Mouse (Mus musculus) stomach, embryonic 14.5 days (tissue): Measurements from ENCODE around the gene 2210016L21Rik. TPM values are rescaled to one million over a fixed set of nuclear protein-coding genes. Genes with fewer than 3 reads are reported as not detected.
A peak's percentile ranks its signal among the peaks of the same experiment; 100 is the strongest.
"Not testable (repeated sequence)": the region's sequence is repeated elsewhere in the genome, so short reads cannot be mapped to it uniquely, and the experiment has no call there.

Experiments used
- ATAC-seq: fragments of 200-750 bp; cut with Nextera tagmentation; 2 replicates; pipeline ENCODE4 v1.8.0; 2017; ENCODE audit warnings: low read depth, moderate TSS enrichment; ENCODE audit not compliant: insufficient number of reproducible peaks, insufficient read depth, low FRiP score
- H3K27ac ChIP-seq: fragments of 300-500 bp; sonication (generic); 2 replicates; pipeline ENCODE4 v1.5.1; 2014; ENCODE audit warnings: mild to moderate bottlenecking, low read length, moderate library complexity, mixed read lengths
- H3K27me3 ChIP-seq: fragments of 300-500 bp; sonication (generic); 2 replicates; pipeline ENCODE4 v1.6.1; 2014; ENCODE audit warnings: low read length, control low read depth, mixed read lengths; ENCODE audit not compliant: control insufficient read depth, insufficient read depth
- H3K36me3 ChIP-seq: fragments of 300-500 bp; sonication (generic); 2 replicates; pipeline ENCODE4 v1.6.1; 2014; ENCODE audit warnings: mild to moderate bottlenecking, control low read depth, low read length, moderate library complexity, mixed read lengths; ENCODE audit not compliant: control insufficient read depth, insufficient read depth
- H3K4me1 ChIP-seq: fragments of 300-500 bp; sonication (generic); 2 replicates; pipeline ENCODE4 v1.6.1; 2014; ENCODE audit warnings: low read length, control low read depth, mixed read lengths; ENCODE audit not compliant: control insufficient read depth, insufficient read depth
- H3K4me2 ChIP-seq: fragments of 300-500 bp; sonication (generic); replicated peaks from 2 replicates; pipeline ENCODE4 v1.6.1; 2014; ENCODE audit warnings: low read depth, low read length, control low read depth
- H3K4me3 ChIP-seq: fragments of 300-500 bp; sonication (generic); 2 replicates; pipeline ENCODE4 v1.5.1; 2014; ENCODE audit warnings: low read depth, low read length, control low read depth
- H3K9ac ChIP-seq: fragments of 300-500 bp; sonication (generic); replicated peaks from 2 replicates; pipeline ENCODE4 v1.6.1; 2014; ENCODE audit warnings: low read depth, mild to moderate bottlenecking, control low read depth, low read length, moderate library complexity, mixed read lengths
- H3K9me3 ChIP-seq: fragments of 300-500 bp; sonication (generic); 2 replicates; pipeline ENCODE4 v1.6.1; 2016; ENCODE audit warnings: low read depth, low read length, control low read depth; ENCODE audit not compliant: control insufficient read depth
- WGBS: fragments of 180-500 bp; shearing (Covaris S2); extraction: QIAGEN DNeasy Blood & Tissue Kit; methylation state at CpG from one replicate; pipeline ENCODE4 v1.1.7; 2014; 5-methylcytosine and 5-hydroxymethylcytosine counted together
- polyA plus RNA-seq: library from polyadenylated mRNA; unstranded; fragments of >200 nt; fragmentation: Nextera tagmentation; extraction: Ambion mirVana; gene quantifications from 2 replicates; pipeline ENCODE4 v1.2.1, GENCODE M21; 2014

Gene 2210016L21Rik
- polyA plus RNA-seq, 1 experiment from 2014 or later, result 51.8 TPM

- Histone ChIP-seq H3K4me3 (no peak overlapping the region), H3K27me3 (no peaks in the 10 kb centered on the region), H3K4me2 (no peak overlapping the region), H3K36me3 (no peaks in the 10 kb centered on the region), H3K27ac (no peak overlapping the region), H3K4me1 (no peaks in the 10 kb centered on the region), H3K9ac (no peak overlapping the region), H3K9me3 (no peaks in the 10 kb centered on the region)
- 52% methylated on average over 8 of the region's 8 CpGs for WGBS
- ATAC-seq, result no peak
Measured at GRCm38 (mm10) chr5:114914855-114915254, 27.1 kb upstream of the 2210016L21Rik start.

DNA sequence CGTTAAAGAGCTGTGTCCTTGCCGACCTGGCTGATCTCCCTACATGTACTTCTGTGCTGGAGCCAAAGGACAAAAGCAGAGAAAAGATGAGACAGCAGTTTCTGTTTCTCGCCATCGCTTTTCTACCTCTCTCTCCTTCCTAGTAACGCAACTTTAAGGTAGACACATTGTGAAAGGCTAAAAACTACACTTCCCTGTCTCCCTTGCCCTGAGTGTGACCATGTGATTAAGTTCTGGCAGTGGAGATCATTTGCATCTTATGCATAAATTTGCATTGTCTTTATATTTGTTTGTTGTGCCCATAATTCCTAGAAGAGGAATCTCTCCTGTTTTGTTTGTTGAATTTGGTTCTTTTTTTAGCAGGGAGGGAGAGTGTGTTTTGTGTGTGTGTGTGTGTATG, 26.1 kb upstream of the 2210016L21Rik start:
- no peaks in the 10 kb centered on the region for H3K27me3 ChIP-seq
- no peaks in the 10 kb centered on the region for H3K36me3 ChIP-seq
- no peak overlapping the region for H3K27ac ChIP-seq
- no peak overlapping the region for H3K4me3 ChIP-seq
- no peak overlapping the region for H3K4me2 ChIP-seq
- WGBS, result 77% methylated on average over 5 of the region's 5 CpGs
- H3K9me3 ChIP-seq, result no peaks in the 10 kb centered on the region
- no peak for ATAC-seq
- H3K9ac ChIP-seq, result no peak overlapping the region
- H3K4me1 ChIP-seq, result no peaks in the 10 kb centered on the region

DNA sequence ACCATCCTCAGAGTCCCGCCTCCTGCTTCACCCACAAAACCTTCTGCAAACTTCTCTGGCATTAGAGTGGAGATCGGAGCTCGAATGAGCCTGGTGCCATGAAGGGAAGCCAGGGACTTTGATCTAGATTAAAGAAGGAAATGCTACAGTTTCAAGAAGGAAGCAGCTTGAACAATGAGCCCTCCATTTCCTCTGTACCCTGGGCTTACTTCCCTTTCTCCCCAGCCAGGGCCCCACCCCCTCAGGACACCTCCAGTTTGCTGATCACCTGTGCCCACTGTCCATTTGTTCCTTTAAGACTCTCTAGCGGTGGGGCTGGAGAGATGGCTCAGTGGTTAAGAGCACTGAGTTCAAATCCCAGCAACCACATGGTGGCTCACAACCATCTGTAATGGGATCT, 25.2 kb upstream of the 2210016L21Rik start:
- no peaks in the 10 kb centered on the region for H3K9me3 ChIP-seq
- no peak overlapping the region for H3K9ac ChIP-seq
- ATAC-seq, result no peak
- H3K4me1 ChIP-seq, result no peaks in the 10 kb centered on the region
- H3K4me2 ChIP-seq, result no peak overlapping the region
- no peaks in the 10 kb centered on the region for H3K27me3 ChIP-seq
- H3K4me3 ChIP-seq, result no peak overlapping the region
- no peaks in the 10 kb centered on the region for H3K36me3 ChIP-seq
- 73% methylated on average over 4 of the region's 4 CpGs for WGBS
- no peak overlapping the region for H3K27ac ChIP-seq

DNA sequence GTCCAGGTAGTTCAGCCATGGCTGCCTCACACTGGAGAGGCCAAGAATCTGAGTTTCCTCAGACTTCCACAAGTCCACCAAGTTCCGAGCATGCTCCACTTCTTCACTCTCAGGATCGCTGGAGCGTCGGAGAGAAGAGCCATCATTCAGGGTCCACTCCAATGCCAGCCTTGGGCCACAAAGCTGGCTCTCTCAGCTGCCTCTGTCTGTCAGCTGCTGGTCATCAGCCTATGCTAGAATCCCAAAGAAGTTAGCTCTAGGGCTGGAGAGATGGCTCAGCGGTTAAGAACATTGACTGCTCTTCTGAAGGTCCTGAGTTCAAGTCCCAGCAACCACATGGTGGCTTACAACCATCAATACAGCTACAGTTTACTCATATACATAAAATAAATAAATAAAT, 24.6 kb upstream of the 2210016L21Rik start:
- not testable (repeated sequence) for H3K4me1 ChIP-seq, H3K4me2 ChIP-seq, H3K9me3 ChIP-seq, H3K9ac ChIP-seq, ATAC-seq, H3K36me3 ChIP-seq, H3K27me3 ChIP-seq, H3K4me3 ChIP-seq, H3K27ac ChIP-seq
- 96% methylated on average over 5 of the region's 5 CpGs for WGBS

DNA sequence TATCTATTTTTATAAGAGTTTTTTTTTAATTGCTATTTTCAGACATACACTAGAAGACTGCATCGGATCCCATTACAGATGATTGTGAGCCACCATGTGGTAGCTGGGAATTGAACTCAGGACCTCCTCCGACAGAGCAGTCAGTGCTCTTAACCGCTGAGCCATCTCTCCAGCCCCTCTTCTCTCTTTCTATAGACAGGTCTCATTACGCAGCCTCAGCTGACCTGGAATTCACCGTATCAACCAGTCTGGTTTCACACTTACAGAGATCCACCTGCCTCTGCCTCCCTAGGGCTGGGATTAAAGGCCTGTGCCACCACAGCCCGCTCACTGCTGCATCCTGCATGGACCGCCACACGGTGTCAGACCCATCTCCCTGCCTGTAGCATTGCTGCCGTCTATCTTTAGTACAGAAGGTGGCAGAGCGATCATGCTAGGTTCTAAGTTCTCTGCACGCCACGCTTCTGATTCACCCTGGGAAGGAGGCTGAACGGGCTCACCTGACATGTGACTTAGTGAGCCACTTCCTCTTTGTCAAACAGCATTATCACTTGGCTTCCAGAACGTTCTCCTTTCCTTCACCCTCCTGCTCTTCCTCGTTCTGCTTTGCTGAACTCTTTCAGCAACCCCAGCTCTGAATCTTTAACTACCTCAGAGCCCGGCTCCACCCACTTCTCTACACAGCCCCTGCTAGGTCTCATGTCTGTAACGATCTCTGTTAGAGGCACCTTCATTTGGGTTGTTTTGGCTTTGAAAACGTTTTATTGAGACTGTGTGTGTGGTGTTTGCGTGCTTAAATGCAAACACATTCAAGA, 20.2 kb upstream of the 2210016L21Rik start:
- Histone ChIP-seq H3K4me2 (no peak overlapping the region), H3K36me3 (no peaks in the 10 kb centered on the region), H3K9ac (no peak overlapping the region), H3K9me3 (peaks cover 4% of the 10 kb centered on the region), H3K4me1 (peaks cover 3% of the 10 kb centered on the region; the same call in 1 of the 2 replicates), H3K27me3 (no peaks in the 10 kb centered on the region), H3K27ac (no peak overlapping the region), H3K4me3 (no peak overlapping the region)
- ATAC-seq, result no peak
- 74% methylated on average over 19 of the region's 19 CpGs for WGBS

GRCm38 (mm10) chr5:114922366-114922731, 19.6 kb upstream of the 2210016L21Rik start:
- ATAC-seq, result no peak
- peaks cover 3% of the 10 kb centered on the region; the same call in 1 of the 2 replicates for H3K4me1 ChIP-seq
- H3K27ac ChIP-seq, result no peak overlapping the region

GRCm38 (mm10) chr5:114922998-114923473, 18.9 kb upstream of the 2210016L21Rik start, which contains the start of gene Oasl1:
Gene Oasl1 (plus strand): TSS chr5:114923240.
- peak within 1 kb of the TSS; percentile 31 for H3K4me3 ChIP-seq
- peaks cover 3% of the 10 kb centered on the region; the same call in 1 of the 2 replicates for H3K4me1 ChIP-seq
- H3K9ac ChIP-seq, result peak within 1 kb of the TSS; percentile 21; the same call in 1 of the 2 replicates
- H3K27ac ChIP-seq, result no peak within 1 kb of the TSS
- WGBS, result 23% methylated on average over 15 of the region's 15 CpGs
- ATAC-seq, result 0 out of 2 replicates have a peak, but pooled peaks have one; percentile 30
- H3K4me2 ChIP-seq, result peak within 1 kb of the TSS; percentile 54
- peaks cover 4% of the 10 kb centered on the region for H3K9me3 ChIP-seq
- no peaks in the 10 kb centered on the region for H3K36me3 ChIP-seq
- no peaks in the 10 kb centered on the region for H3K27me3 ChIP-seq

More at GRCm38 (mm10) chr5:114922366-114922731, 19.6 kb upstream of the 2210016L21Rik start:
- Histone ChIP-seq H3K9ac (no peak overlapping the region), H3K36me3 (no peaks in the 10 kb centered on the region), H3K4me3 (no peak overlapping the region), H3K9me3 (peaks cover 4% of the 10 kb centered on the region), H3K4me2 (no peak overlapping the region), H3K27me3 (no peaks in the 10 kb centered on the region)
- WGBS, result 58% methylated on average over 10 of the region's 10 CpGs

- peaks cover 4% of the 10 kb centered on the region for H3K9me3 ChIP-seq
- H3K4me2 ChIP-seq, result no peak overlapping the region
- no peak overlapping the region for H3K4me3 ChIP-seq
- WGBS, result 96% methylated on average over 1 of the region's 1 CpGs
- peaks cover 3% of the 10 kb centered on the region; the same call in 1 of the 2 replicates for H3K4me1 ChIP-seq
- no peak overlapping the region for H3K9ac ChIP-seq
- no peak for ATAC-seq
- no peaks in the 10 kb centered on the region for H3K27me3 ChIP-seq
- H3K36me3 ChIP-seq, result no peaks in the 10 kb centered on the region
- no peak overlapping the region for H3K27ac ChIP-seq
Measured at GRCm38 (mm10) chr5:114926153-114926684, 15.7 kb upstream of the 2210016L21Rik start.
